Mouse (Mus musculus): ENCODE data around the gene Ppp1r12b. TPM values are rescaled to one million over a fixed set of nuclear protein-coding genes. Genes with fewer than 3 reads are reported as not detected.
A peak's percentile ranks its signal among the peaks of the same experiment; 100 is the strongest.

Ppp1r12b gene
- total RNA-seq, 2 experiments from 2014 or later, result 16.7 to 32.8 TPM

GRCm38 (mm10) chr1:134719718-134720304 is 235.9 kb downstream of the Ppp1r12b start:
- no peak for DNase-seq

DNA sequence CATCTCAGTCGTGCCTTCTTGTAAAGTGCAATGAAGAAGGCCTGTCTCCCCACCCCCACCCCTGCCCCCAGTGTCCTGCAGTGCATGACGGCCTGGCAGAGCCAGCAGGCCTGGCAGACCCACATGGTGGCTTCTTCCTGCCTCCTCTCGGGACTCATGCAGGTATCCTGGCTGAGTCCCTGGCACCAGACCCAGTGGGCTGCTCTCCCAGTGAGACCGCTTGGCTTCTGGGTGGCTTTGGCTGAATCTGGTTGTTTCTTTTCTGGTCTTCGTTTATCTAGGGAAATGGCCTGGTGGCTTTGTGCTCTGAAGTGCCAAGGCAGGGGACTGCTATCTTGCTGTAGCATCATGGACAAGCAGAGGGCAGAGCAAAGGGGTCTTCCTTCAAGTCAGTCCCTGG is 240.7 kb downstream of the Ppp1r12b start:
- no peak for DNase-seq

- DNase-seq, result no peak
Observed at GRCm38 (mm10) chr1:134714166-134714565, 241.6 kb downstream of the Ppp1r12b start.

GRCm38 (mm10) chr1:134713421-134713969 is 242.2 kb downstream of the Ppp1r12b start:
- DNase-seq, result no peak

GRCm38 (mm10) chr1:134712781-134713299 is 242.9 kb downstream of the Ppp1r12b start:
- DNase-seq, result no peak

DNA sequence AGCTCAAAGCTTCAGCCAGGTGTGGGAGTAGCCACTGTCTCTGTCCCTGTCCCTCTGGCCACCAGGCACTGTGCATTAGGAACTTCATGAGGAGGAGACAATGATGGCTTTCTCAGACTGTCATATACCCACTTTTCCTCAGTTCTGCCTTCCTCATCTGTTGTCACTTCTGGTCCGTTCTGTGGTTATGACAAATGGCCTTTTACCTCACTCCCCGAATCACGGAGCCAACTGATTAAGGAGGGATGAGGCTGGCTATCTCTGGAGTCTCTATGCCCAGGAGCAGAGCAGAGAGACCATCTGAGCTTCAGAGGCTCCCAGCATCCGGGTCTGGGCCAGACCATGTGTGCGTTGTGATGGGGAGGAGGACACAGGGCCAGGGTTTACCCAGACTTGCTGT is 244.1 kb downstream of the Ppp1r12b start:
- DNase-seq, result no peak

GRCm38 (mm10) chr1:134711061-134711460 is 244.7 kb downstream of the Ppp1r12b start:
- DNase-seq, result no peak

GRCm38 (mm10) chr1:134709411-134710306 is 246.1 kb downstream of the Ppp1r12b start:
- no peak for DNase-seq

GRCm38 (mm10) chr1:134708801-134709385 is 246.8 kb downstream of the Ppp1r12b start:
- peak; percentile 41 for DNase-seq

GRCm38 (mm10) chr1:134708274-134708673 is 247.5 kb downstream of the Ppp1r12b start:
- no peak for DNase-seq

GRCm38 (mm10) chr1:134707516-134707915 is 248.2 kb downstream of the Ppp1r12b start:
- DNase-seq, result no peak

DNA sequence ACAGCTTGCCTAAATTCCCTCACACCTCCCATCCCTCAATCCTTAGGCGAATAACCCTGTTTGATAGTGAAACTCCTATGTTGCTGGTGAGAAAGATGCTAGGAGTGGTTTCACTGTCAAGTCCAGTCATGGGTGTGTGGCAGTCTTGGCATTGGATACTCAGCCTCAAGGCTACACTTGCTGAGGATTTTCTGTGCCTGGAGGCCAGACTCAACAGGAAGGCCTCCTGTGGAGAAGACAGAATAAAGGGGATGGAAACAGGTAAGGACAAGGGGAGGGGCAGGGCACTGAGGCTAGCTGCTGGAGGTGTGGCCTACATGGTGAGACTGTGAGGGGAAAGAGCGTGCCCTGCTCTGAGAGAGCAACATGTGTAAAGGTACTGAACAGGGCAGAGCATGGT is 249.2 kb downstream of the Ppp1r12b start:
- DNase-seq, result no peak

Small RNAs within 50 kb of the gene (microRNA-seq; reads per million reads assigned to microRNA genes)
- gene Gm22232, result not detected

Other genes with a start within 250 kb of the Ppp1r12b start
- gene Ube2t, start 6.6 kb upstream of the Ppp1r12b start, total RNA-seq (2021), result 1 to 10 TPM; 5.1 to 6.6 TPM
- 10 to 100 TPM; 20.5 to 28.4 TPM for gene Lgr6, start 149.3 kb upstream of the Ppp1r12b start, total RNA-seq (2021)
- 1 to 10 TPM; 1.8 to 2.5 TPM for gene Ptpn7, start 176.8 kb upstream of the Ppp1r12b start, total RNA-seq (2021)
- 10 to 100 TPM; 49.2 to 57.7 TPM for gene Arl8a, start 190.9 kb upstream of the Ppp1r12b start, total RNA-seq (2021)
- gene Gpr37l1, start 211.7 kb upstream of the Ppp1r12b start, total RNA-seq (2021), result 1 to 10 TPM; 1.3 to 2.8 TPM

All from adrenal gland, postnatal 10 days (tissue).